Mouse (Mus musculus) forebrain, embryonic 14.5 days (tissue): Measurements from ENCODE around the gene Atp7a. TPM values are rescaled to one million over a fixed set of nuclear protein-coding genes. Genes with fewer than 3 reads are reported as not detected.

Source experiments
- ATAC-seq: fragments of 200-750 bp; cut with Nextera tagmentation; 2 replicates; pipeline ENCODE4 v1.8.0; 2017; ENCODE audit warnings: mild to moderate bottlenecking, moderate library complexity
- DNase-seq: peaks from one replicate; pipeline ENCODE4 v3.0.0-alpha.2; 2015; ENCODE audit warnings: low spot score
- H3K27ac ChIP-seq: fragments of 300-500 bp; sonication (generic); 2 replicates; pipeline ENCODE4 v1.5.1; 2014; ENCODE audit warnings: low read depth, mild to moderate bottlenecking, control low read depth, low read length, moderate library complexity
- H3K27me3 ChIP-seq: fragments of 300-500 bp; sonication (generic); replicated peaks from 2 replicates; pipeline ENCODE4 v1.6.1; 2014; ENCODE audit warnings: low read length, control low read depth, mixed read lengths; ENCODE audit not compliant: control insufficient read depth, insufficient read depth
- H3K36me3 ChIP-seq: fragments of 300-500 bp; sonication (generic); 2 replicates; pipeline ENCODE4 v1.6.1; 2014; ENCODE audit warnings: low read length, control low read depth; ENCODE audit not compliant: control insufficient read depth, insufficient read depth
- H3K4me1 ChIP-seq: fragments of 300-500 bp; sonication (generic); 2 replicates; pipeline ENCODE4 v1.6.1; 2014; ENCODE audit warnings: antibody characterized with exemption, low read length, control low read depth; ENCODE audit not compliant: control insufficient read depth, insufficient read depth
- H3K4me2 ChIP-seq: fragments of 300-500 bp; sonication (generic); 2 replicates; pipeline ENCODE4 v1.6.1; 2014; ENCODE audit warnings: mild to moderate bottlenecking, control low read depth, low read length
- H3K4me3 ChIP-seq: fragments of 300-500 bp; sonication (generic); 2 replicates; pipeline ENCODE4 v1.5.1; 2014; ENCODE audit warnings: low read depth, low read length, control low read depth
- H3K9ac ChIP-seq: fragments of 300-500 bp; sonication (generic); 2 replicates; pipeline ENCODE4 v1.6.1; 2014; ENCODE audit warnings: mild to moderate bottlenecking, low read length, control low read depth, moderate library complexity
- H3K9me3 ChIP-seq: fragments of 300-500 bp; sonication (generic); replicated peaks from 2 replicates; pipeline ENCODE4 v1.6.1; 2016; ENCODE audit warnings: low read length, control low read depth, mixed read lengths; ENCODE audit not compliant: control insufficient read depth
- WGBS: fragments of 180-500 bp; shearing (Covaris S2); extraction: QIAGEN DNeasy Blood & Tissue Kit; methylation state at CpG from one replicate; pipeline ENCODE4 v1.1.7; 2014; 5-methylcytosine and 5-hydroxymethylcytosine counted together
- polyA plus RNA-seq: library from polyadenylated mRNA; unstranded; fragments of >200 nt; fragmentation: Nextera tagmentation; extraction: Ambion mirVana; gene quantifications from 2 replicates; pipeline ENCODE4 v1.2.1, GENCODE M21; 2014

The Atp7a gene
- polyA plus RNA-seq, 1 experiment from 2014 or later = 15.8 TPM

DNA sequence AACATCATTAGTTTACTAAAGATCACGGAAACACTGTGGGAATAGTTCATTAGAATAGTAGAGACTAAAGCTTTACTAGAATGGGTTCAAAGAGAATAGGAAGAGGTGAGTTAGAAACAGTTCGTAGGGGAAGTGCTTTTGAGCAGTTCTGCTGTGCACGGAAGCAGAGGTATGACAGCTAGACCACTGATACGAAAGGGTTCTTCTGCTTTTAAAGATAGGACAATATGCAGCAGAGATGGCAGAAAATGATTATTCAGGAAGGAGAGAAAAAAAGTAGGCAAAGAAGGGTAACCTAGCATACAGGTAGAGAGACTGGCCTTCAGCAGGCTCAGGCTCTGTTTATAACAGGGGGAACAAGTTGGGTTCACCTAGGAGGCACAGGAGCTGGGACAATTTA, 86.8 kb downstream of the Atp7a start:
- 80% methylated on average over 4 of the region's 4 CpGs for WGBS

DNA sequence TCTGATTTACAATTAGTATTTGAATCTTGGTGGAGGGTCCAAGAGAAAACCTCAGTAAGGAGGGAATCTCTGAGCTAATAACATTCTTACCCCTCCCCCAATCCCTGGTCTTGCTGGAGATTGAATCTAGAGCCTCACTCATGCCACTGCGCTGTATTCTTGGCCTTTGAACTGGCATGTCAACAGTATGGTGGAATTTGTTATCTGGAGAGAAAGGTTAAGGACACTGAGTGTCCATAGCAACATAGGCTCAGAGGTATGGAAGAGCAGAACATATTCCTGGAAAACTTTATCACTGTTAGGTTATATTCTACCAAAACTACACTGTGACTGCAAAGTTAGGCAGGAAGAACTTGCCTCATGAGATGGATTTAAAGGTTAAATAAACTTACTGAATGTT, 87.6 kb downstream of the Atp7a start:
- no peaks in the 10 kb centered on the region for H3K9me3 ChIP-seq
- H3K27ac ChIP-seq = no peak overlapping the region
- H3K9ac ChIP-seq = no peak overlapping the region
- no peak for DNase-seq
- no peak overlapping the region for H3K4me2 ChIP-seq
- H3K36me3 ChIP-seq = peaks cover 12% of the 10 kb centered on the region; the same call in 1 of the 2 replicates
- WGBS = 97% methylated on average over 1 of the region's 1 CpGs
- no peaks in the 10 kb centered on the region for H3K4me1 ChIP-seq
- H3K27me3 ChIP-seq = no peaks in the 10 kb centered on the region
- H3K4me3 ChIP-seq = no peak overlapping the region
- no peak for ATAC-seq

More for the DNA sequence above, 86.8 kb downstream of the Atp7a start:
- no peaks in the 10 kb centered on the region for H3K27me3 ChIP-seq
- peaks cover 12% of the 10 kb centered on the region; the same call in 1 of the 2 replicates for H3K36me3 ChIP-seq
- no peak overlapping the region for H3K4me2 ChIP-seq
- no peaks in the 10 kb centered on the region for H3K9me3 ChIP-seq
- no peak for DNase-seq
- no peak overlapping the region for H3K9ac ChIP-seq
- no peak overlapping the region for H3K4me3 ChIP-seq
- H3K27ac ChIP-seq = no peak overlapping the region
- no peaks in the 10 kb centered on the region for H3K4me1 ChIP-seq
- ATAC-seq = no peak

DNA sequence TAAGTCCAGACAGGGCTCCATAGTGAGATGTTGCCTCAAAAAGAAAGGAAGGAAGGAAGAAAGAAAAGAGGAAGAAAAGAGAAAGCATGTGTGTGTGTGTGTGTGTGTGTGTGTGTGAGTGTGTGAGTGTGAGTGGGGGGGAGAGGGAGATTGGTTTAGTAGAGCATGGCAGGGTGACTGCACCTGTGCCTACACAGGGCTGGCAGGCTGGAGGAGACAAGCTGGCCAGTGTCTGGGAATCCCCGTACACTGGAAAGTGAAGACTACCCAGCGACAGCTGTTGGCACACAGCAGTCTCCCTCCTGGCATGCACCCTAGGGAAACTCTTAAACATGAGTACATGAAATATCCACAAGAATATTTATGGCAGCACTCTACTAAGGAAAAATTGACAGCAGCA, 95.7 kb downstream of the Atp7a start:
- Histone ChIP-seq H3K9ac (no peak overlapping the region), H3K9me3 (no peaks in the 10 kb centered on the region), H3K27ac (no peak overlapping the region), H3K27me3 (no peaks in the 10 kb centered on the region), H3K4me2 (no peak overlapping the region), H3K4me1 (no peaks in the 10 kb centered on the region), H3K4me3 (no peak overlapping the region), H3K36me3 (peaks cover 16% of the 10 kb centered on the region)
- WGBS = 83% methylated on average over 2 of the region's 2 CpGs
- DNase-seq (no peak), ATAC-seq (no peak)

DNA sequence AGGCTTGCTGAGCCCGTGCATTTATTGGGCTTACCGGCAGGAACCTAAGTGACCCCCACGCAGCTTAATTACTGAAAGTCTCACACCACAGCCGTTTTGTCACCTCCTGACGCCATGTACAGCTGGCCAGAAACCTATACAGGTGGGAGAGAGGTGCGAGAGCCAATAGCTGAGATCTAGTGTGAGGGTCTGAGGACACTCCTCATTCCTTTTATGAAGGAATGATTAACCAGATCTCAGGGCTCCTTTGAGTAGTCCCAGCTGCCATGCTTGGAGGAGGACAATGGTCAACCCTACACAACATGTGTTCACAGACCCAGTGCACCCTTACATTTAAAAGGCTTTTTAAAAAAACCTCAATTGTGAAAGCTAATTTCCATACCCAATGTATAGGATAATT, 101.2 kb downstream of the Atp7a start:
- 86% methylated on average over 6 of the region's 6 CpGs for WGBS
- ATAC-seq (no peak), DNase-seq (no peak)
- Histone ChIP-seq H3K4me3 (no peak overlapping the region), H3K4me1 (no peaks in the 10 kb centered on the region), H3K4me2 (no peak overlapping the region), H3K9ac (no peak overlapping the region), H3K9me3 (no peaks in the 10 kb centered on the region), H3K27me3 (no peaks in the 10 kb centered on the region), H3K36me3 (peaks cover 12% of the 10 kb centered on the region), H3K27ac (no peak overlapping the region)

DNA sequence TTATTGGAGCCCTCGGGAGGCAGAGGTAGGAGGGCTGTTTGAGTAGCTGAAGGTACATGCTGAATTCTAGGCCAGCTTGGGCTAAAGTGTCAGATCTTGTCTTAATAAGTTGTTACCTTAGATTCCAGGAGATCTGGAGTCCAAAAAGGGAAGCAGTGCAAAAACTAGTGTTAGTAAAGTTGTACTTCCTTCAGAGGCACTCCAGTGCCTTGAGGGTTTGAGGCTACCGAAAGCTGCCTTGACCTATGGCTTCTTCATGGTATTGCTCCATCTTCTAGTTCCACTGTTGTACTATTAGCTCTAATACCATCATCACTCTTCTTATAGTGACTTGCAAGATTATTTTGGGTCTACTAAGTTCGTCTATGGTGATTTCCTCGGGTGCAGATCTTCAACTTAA, 102.8 kb downstream of the Atp7a start:
- Histone ChIP-seq H3K4me3 (no peak overlapping the region), H3K27ac (no peak overlapping the region), H3K9ac (no peak overlapping the region), H3K4me1 (no peaks in the 10 kb centered on the region), H3K9me3 (no peaks in the 10 kb centered on the region), H3K27me3 (no peaks in the 10 kb centered on the region), H3K36me3 (0 out of 2 replicates have a peak, but pooled peaks cover 6% of the 10 kb centered on the region), H3K4me2 (no peak overlapping the region)
- DNase-seq = no peak
- 93% methylated on average over 4 of the region's 4 CpGs for WGBS
- ATAC-seq = no peak

DNA sequence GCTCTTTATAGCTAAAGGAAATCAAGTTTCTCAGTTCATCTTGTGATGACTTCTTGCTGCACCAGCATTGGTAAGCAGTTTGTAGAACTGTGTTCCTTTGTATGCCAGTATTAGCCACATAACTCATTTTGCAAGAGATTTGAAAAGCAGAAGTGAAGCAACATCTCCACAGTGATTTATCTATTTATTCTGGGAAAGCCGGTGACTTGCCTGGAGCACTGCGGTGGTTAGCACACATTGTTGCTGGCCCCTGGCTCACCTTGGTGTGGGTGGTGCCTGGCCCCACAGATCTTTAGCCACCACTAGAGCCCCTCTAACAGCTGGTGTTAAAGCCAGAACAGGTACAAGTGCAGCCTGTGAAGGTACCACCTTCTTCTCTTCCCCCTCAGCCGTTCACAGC, 107.8 kb downstream of the Atp7a start:
- DNase-seq = no peak
- Histone ChIP-seq H3K4me3 (no peak overlapping the region), H3K9me3 (no peaks in the 10 kb centered on the region), H3K9ac (no peak overlapping the region), H3K27me3 (no peaks in the 10 kb centered on the region), H3K27ac (no peak overlapping the region), H3K4me2 (no peak overlapping the region), H3K4me1 (no peaks in the 10 kb centered on the region), H3K36me3 (no peaks in the 10 kb centered on the region)
- no peak for ATAC-seq
- 90% methylated on average over 3 of the region's 3 CpGs for WGBS

DNA sequence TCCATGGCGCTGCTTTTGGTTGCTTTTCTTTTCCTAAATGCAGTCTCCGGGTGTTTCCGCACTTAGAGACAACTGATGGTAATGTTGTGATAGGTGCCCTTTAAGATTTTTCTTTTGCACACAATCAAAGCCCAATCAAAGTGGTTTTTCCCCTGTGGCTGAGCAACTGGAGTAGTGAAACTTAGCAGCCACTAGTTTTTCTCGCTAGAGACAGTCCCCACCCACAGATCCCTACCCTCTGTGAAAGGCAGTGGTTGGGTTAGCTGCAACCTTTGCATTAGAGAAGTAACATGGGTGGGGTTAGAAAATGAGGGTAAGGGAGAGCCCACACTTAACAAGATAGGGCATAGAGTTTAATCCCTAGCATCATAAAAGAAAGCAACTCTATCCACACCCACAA, 108.4 kb downstream of the Atp7a start:
- H3K9ac ChIP-seq = no peak overlapping the region
- no peaks in the 10 kb centered on the region for H3K9me3 ChIP-seq
- H3K4me3 ChIP-seq = no peak overlapping the region
- DNase-seq (no peak), ATAC-seq (no peak)
- H3K27ac ChIP-seq = no peak overlapping the region
- no peaks in the 10 kb centered on the region for H3K4me1 ChIP-seq
- H3K27me3 ChIP-seq = no peaks in the 10 kb centered on the region
- no peaks in the 10 kb centered on the region for H3K36me3 ChIP-seq
- 85% methylated on average over 4 of the region's 4 CpGs for WGBS
- H3K4me2 ChIP-seq = no peak overlapping the region

DNA sequence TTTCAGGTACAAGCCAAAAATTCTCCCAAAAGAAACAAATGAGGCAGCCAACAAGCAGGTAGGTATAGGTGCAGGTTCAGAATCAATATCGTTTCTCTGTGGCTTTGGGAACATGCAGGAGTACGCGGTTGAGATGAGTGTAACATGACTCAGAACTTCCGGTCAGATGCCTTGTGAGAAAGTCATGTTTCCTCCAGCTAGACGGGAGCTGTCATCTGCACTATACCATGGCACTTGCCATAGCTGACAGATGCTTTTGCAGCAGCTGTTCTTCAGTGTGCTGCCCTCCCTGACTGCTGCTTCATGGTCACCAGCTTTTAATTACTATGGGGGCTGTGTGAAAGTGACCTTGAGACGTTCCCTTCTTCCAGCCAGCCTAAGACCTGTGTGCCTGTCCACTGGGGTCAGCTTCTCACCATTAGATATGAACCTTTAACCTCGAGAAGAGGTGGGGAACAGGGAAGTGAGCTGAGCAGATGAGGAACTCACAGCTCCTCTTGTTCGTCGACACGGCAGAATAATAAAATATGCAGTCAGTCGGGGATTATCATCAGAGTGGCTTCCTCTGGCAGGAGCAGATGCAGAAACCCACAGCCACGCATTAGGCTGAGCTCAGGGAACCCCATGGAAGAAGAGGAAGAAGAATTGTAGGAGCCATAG, 109.0 kb downstream of the Atp7a start:
- H3K27me3 ChIP-seq = no peaks in the 10 kb centered on the region
- 80% methylated on average over 12 of the region's 12 CpGs for WGBS
- ATAC-seq (no peak), DNase-seq (no peak)
- no peak overlapping the region for H3K4me3 ChIP-seq
- H3K4me2 ChIP-seq = no peak overlapping the region
- no peak overlapping the region for H3K9ac ChIP-seq
- no peaks in the 10 kb centered on the region for H3K4me1 ChIP-seq
- H3K36me3 ChIP-seq = no peaks in the 10 kb centered on the region
- H3K27ac ChIP-seq = no peak overlapping the region
- H3K9me3 ChIP-seq = no peaks in the 10 kb centered on the region

DNA sequence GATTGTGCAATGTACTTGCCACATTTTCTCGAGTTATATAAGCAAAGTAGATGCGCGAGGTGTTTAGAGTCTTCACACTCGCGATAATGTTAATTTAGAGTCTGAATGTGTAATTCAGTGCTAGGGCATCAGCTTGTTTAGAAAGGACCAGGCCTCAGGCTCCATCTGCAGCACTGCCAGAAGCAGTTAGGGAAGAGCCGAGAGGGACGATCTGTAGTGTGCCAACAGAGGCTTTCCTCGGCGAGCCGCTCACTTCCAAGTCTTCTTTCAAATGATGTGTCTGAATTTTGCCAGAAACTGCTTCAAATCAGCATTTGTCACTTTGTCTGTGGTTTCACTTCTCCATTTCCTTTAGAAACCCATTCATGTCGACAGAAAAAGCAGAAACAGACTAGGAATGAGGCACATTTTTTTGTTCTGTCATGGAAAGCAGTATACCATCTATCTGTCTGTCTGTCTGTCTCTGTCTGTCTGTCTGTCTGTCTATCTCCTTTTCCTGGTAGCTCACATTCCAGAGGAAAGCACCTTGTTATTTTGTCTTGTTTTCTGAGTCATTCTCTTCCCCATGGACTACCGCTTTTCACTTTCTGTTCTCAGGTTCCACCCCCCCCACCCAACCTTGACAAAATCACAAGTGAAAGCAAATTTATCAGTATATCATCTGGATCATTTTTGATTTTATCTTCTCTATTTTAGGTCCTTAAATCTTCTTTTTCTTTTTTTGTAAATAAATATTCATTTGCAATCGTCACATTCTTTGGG, 112.4 kb downstream of the Atp7a start:
- no peaks in the 10 kb centered on the region for H3K27me3 ChIP-seq
- H3K4me1 ChIP-seq = no peaks in the 10 kb centered on the region
- ATAC-seq = no peak
- H3K36me3 ChIP-seq = no peaks in the 10 kb centered on the region
- H3K27ac ChIP-seq = no peak overlapping the region
- no peak overlapping the region for H3K4me2 ChIP-seq
- DNase-seq = no peak
- no peak overlapping the region for H3K4me3 ChIP-seq
- H3K9me3 ChIP-seq = no peaks in the 10 kb centered on the region
- 82% methylated on average over 13 of the region's 13 CpGs for WGBS
- H3K9ac ChIP-seq = no peak overlapping the region
